Mouse (Mus musculus): Measurements from ENCODE around the gene Ptges3.
"Not testable (repeated sequence)": the region's sequence is repeated elsewhere in the genome, so short reads cannot be mapped to it uniquely, and the experiment has no call there.

The Ptges3 gene

GRCm38 (mm10) chr10:128081807-128082476, 23.2 kb downstream of the Ptges3 start:
- POLR2A ChIA-PET, result interaction anchor here in 3 of 4 experiments (0.7 to 17.8 kb wide), 25 partner anchors 8 to 443 kb away, joined by 3 to 302 read pairs (median 7); partner anchors contain the start of genes Baz2a (in 3 of the 3), Gls2 (in 2 of the 3), Esyt1 (in 1 of the 3) and Naca (in 1 of the 3)
- CTCF ChIA-PET, result interaction anchor here in 3 of 4 experiments (0.7 to 1.9 kb wide), 3 partner anchors 119 to 406 kb away, joined by 6 to 11 read pairs (median 6); no protein-coding TSS in a partner anchor

DNA sequence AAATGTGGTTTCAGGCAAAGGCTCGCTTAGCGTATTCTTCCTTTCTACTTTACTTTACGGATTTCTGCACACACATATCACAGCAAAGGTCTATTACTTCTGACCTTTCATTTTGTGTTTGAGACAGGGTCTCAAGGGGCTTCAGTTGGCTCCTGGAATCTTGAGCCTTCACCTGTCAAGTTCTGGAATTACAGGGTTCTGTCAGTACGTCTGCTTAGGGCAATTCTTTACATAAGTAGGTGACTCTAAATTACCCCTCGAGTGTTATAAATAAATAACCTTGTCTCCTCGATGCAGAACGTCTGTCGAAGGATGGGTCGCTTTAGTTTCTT, 23.7 kb downstream of the Ptges3 start:
- ChIA-PET POLR2A (interaction anchor here (0.5 to 17.8 kb wide), 117 partner anchors 8 to 792 kb away, joined by 3 to 302 read pairs (median 5); partner anchors contain the start of genes Baz2a (in 3 of the 4), Prim1 (in 3 of the 4), Cnpy2 (in 2 of the 4) and Gls2 (in 2 of the 4)), CTCF (interaction anchor here in 3 of 4 experiments (0.7 to 1.9 kb wide), 5 partner anchors 9 to 406 kb away, joined by 3 to 11 read pairs (median 4); partner anchors contain the start of gene Baz2a (in 1 of the 3))

DNA sequence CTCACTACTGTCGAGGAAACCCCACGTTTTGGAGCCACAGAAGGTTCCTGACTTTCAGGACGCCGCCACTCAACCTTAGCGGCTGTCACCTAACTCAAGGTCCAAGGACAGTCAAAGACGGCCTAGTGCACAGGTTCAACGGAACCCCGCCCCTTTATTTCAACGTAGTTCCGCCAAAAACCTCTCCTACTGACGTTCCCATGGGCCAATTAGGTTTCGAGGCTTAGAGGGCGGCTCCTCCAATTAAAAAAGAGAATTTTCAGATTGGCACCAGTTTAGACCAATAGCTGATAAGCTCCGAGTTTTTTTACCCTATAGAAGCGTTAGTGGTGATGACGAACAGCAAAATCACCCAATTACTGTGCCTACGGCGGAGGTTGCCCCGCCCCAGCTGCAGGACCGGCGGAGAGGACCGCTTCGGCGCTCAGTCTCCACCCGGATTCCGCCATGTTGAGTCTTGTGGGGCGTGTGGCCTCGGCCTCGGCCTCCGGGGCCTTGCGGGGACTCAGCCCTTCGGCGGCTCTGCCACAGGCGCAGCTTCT, 24.2 kb downstream of the Ptges3 start, which contains the start of gene Atp5b:
Gene Atp5b (plus strand): TSS at position 394 of the 542 bp plus-strand sequence.
- POLR2A ChIA-PET, result interaction anchor here (0.5 to 17.8 kb wide), 136 partner anchors 9 to 792 kb away, joined by 3 to 302 read pairs (median 5); partner anchors contain the start of genes Baz2a (in 3 of the 4), Naca (in 3 of the 4), Prim1 (in 3 of the 4) and Cnpy2 (in 2 of the 4)
- CTCF ChIA-PET, result interaction anchor here in 2 of 4 experiments (0.5 to 1.9 kb wide), 6 partner anchors 8 to 734 kb away, joined by 3 to 6 read pairs (median 4); partner anchors contain the start of gene Baz2a (in 1 of the 2)

- CTCF ChIA-PET, result interaction anchor here in 1 of 4 experiments (1.1 to 1.9 kb wide), 3 partner anchors 8 to 275 kb away, joined by 4 to 6 read pairs (median 6); no protein-coding TSS in a partner anchor
- POLR2A ChIA-PET, result interaction anchor here (0.5 to 17.8 kb wide), 113 partner anchors 9 to 793 kb away, joined by 3 to 302 read pairs (median 5); partner anchors contain the start of genes Baz2a (in 3 of the 4), Naca (in 3 of the 4), Cnpy2 (in 2 of the 4) and Gls2 (in 2 of the 4)
Observed at GRCm38 (mm10) chr10:128083688-128084087, 24.9 kb downstream of the Ptges3 start.

DNA sequence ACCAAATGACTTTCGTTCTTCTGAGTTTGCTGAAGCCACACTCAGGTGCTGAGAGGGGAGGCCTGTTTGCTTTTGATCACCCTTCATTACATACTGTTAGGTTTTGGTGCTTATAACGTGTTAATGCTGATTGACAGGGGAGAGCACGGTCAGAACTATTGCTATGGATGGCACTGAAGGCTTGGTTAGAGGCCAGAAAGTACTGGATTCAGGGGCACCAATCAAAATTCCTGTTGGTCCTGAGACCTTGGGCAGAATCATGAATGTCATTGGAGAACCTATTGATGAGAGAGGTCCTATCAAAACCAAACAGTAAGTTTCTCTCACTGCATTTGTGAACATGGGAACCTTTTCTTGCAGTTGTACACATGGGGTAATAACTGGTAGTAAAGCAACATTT, 25.4 kb downstream of the Ptges3 start:
- POLR2A ChIA-PET, result interaction anchor here (0.6 to 17.8 kb wide), 65 partner anchors 8 to 794 kb away, joined by 3 to 302 read pairs (median 7); partner anchors contain the start of genes Baz2a (in 3 of the 4), Naca (in 2 of the 4), Esyt1 (in 1 of the 4) and Gls2 (in 1 of the 4)
- CTCF ChIA-PET, result interaction anchor here in 1 of 4 experiments (1.9 kb wide), 1 partner anchor 274 kb away, joined by 6 read pairs; no protein-coding TSS in a partner anchor

- POLR2A ChIA-PET, result interaction anchor here (0.6 to 17.8 kb wide), 22 partner anchors 8 to 412 kb away, joined by 3 to 302 read pairs (median 4); partner anchors contain the start of genes Naca (in 2 of the 4), Baz2a (in 1 of the 4) and Myl6b (in 1 of the 4)
- CTCF ChIA-PET, result interaction anchor here in 2 of 4 experiments (0.9 to 1.0 kb wide), 2 partner anchors 11 to 90 kb away, joined by 3 to 4 read pairs; no protein-coding TSS in a partner anchor
Observed at GRCm38 (mm10) chr10:128086391-128086790, 27.6 kb downstream of the Ptges3 start.

GRCm38 (mm10) chr10:128087216-128087615, 28.5 kb downstream of the Ptges3 start:
- CTCF ChIA-PET, result not testable (repeated sequence)
- POLR2A ChIA-PET, result interaction anchor here in 3 of 4 experiments (0.7 to 17.8 kb wide), 17 partner anchors 11 to 139 kb away, joined by 3 to 302 read pairs (median 4); partner anchors contain the start of genes Naca (in 2 of the 3), Baz2a (in 1 of the 3) and Prim1 (in 1 of the 3)

DNA sequence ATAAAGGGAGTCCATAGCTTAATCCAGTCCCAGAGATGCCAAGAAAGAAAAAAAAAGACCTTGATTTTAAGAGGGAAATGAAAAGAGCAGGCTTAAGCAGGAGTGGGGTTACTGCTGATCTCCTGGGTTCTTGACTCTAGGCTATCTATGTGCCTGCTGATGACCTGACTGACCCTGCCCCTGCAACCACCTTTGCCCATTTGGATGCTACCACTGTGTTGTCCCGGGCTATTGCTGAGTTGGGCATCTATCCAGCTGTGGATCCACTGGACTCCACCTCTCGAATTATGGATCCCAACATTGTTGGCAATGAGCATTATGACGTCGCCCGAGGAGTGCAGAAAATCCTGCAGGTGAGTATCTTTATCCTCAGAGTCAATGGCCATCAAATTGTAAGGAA, 29.4 kb downstream of the Ptges3 start:
- POLR2A ChIA-PET, result interaction anchor here in 3 of 4 experiments (0.6 to 17.8 kb wide), 13 partner anchors 9 to 88 kb away, joined by 3 to 302 read pairs (median 4); partner anchors contain the start of genes Naca (in 2 of the 3), Baz2a (in 1 of the 3) and Prim1 (in 1 of the 3)

GRCm38 (mm10) chr10:128089842-128090241, 31.1 kb downstream of the Ptges3 start:
- ChIA-PET CTCF (interaction anchor here (0.6 to 4.5 kb wide), 15 partner anchors 13 to 532 kb away, joined by 3 to 66 read pairs (median 6); no protein-coding TSS in a partner anchor), POLR2A (interaction anchor here (0.6 to 17.8 kb wide), 45 partner anchors 5 to 458 kb away, joined by 3 to 302 read pairs (median 9); partner anchors contain the start of genes Naca (in 3 of the 4), Gls2 (in 2 of the 4), Rbms2 (in 2 of the 4) and Atp5b (in 1 of the 4))

More for the DNA sequence above, 29.4 kb downstream of the Ptges3 start:
- CTCF ChIA-PET, result no interaction called here

DNA sequence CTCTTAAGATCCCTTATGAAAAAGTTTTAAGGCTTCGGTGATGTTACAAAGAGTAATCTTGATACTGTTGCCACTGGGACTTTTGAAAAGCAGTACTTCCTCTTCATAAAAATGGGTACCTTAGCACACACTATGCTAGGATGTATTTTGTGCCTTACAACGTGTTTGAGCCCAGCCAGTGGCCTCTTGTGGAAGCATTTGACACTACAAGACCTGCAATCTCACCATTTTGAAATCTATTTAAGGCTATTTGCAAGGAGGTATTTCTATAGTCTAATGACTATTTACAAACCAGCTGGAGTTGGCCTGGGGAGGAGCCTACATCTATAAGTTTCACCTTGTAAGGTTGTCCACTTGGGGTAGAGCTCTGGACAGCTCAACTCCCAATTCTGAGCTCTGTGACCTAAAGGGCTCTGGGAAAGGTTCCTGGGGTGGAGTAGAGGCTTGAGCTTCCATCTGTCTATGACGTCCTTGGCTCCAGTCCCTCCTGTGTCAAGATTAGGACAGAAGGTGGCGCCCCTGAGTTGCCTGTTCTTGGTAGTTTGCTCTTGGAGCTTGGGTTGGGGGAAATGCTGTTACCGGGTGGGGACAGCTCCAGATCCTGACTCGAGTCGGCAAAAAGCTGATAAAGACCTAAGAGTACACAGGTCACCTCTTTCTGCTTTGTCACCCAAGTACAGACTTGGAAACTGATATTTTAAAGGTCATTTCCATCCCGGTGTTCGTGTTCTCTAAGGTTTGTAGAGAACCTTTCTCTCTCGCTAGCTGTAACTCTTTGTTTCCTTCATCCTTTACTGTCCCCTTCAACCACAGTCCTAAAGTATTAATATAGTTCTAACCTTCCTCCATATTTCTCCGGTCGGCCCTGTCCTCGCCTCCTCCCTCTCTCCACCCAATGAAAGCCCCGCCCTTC, 32.2 kb downstream of the Ptges3 start:
- CTCF ChIA-PET, result interaction anchor here (0.5 to 4.5 kb wide), 82 partner anchors 8 to 751 kb away, joined by 3 to 66 read pairs (median 4); partner anchors contain the start of genes Gls2 (in 2 of the 4), Atp5b (in 1 of the 4), Nabp2 (in 1 of the 4) and Prim1 (in 1 of the 4)
- POLR2A ChIA-PET, result interaction anchor here (0.5 to 17.8 kb wide), 117 partner anchors 6 to 614 kb away, joined by 3 to 302 read pairs (median 5); partner anchors contain the start of genes Atp5b (in 3 of the 4), Naca (in 3 of the 4), Cnpy2 (in 2 of the 4) and Gls2 (in 2 of the 4)

- POLR2A ChIA-PET, result interaction anchor here (0.5 to 17.8 kb wide), 122 partner anchors 7 to 656 kb away, joined by 3 to 302 read pairs (median 5); partner anchors contain the start of genes Atp5b (in 4 of the 4), Naca (in 3 of the 4), Pan2 (in 3 of the 4) and Cnpy2 (in 2 of the 4)
- CTCF ChIA-PET, result interaction anchor here (0.6 to 4.5 kb wide), 81 partner anchors 8 to 554 kb away, joined by 3 to 66 read pairs (median 5); partner anchors contain the start of genes Atp5b (in 2 of the 4), Gls2 (in 2 of the 4), Nabp2 (in 1 of the 4) and Ptges3 (in 1 of the 4)
Observed at GRCm38 (mm10) chr10:128091564-128092505, 33.1 kb downstream of the Ptges3 start, which contains the start of gene Baz2a. Gene Baz2a (plus strand): TSS chr10:128091577.

- ChIA-PET CTCF (interaction anchor here (0.5 to 4.5 kb wide), 37 partner anchors 8 to 583 kb away, joined by 3 to 66 read pairs (median 3); partner anchors contain the start of genes Atp5b (in 1 of the 4), Nabp2 (in 1 of the 4) and Rnf41 (in 1 of the 4)), POLR2A (interaction anchor here (0.5 to 17.8 kb wide), 99 partner anchors 8 to 819 kb away, joined by 3 to 302 read pairs (median 5); partner anchors contain the start of genes Atp5b (in 4 of the 4), Naca (in 3 of the 4), Cnpy2 (in 2 of the 4) and Pan2 (in 2 of the 4))
Observed at GRCm38 (mm10) chr10:128092506-128093495, 34.0 kb downstream of the Ptges3 start.

- POLR2A ChIA-PET, result interaction anchor here (0.6 to 17.8 kb wide), 88 partner anchors 8 to 803 kb away, joined by 3 to 302 read pairs (median 5); partner anchors contain the start of genes Atp5b (in 4 of the 4), Naca (in 3 of the 4), Cnpy2 (in 2 of the 4) and Pan2 (in 2 of the 4)
- CTCF ChIA-PET, result interaction anchor here (0.5 to 4.5 kb wide), 19 partner anchors 8 to 584 kb away, joined by 3 to 66 read pairs (median 4); partner anchors contain the start of gene Atp5b (in 1 of the 4)
Observed at GRCm38 (mm10) chr10:128093496-128094294, 34.9 kb downstream of the Ptges3 start.

Data from embryonic stem cell, embryonic (primary cell).